Mouse (Mus musculus): Measurements from ENCODE around the gene Txndc16.

Gene Txndc16

DNA sequence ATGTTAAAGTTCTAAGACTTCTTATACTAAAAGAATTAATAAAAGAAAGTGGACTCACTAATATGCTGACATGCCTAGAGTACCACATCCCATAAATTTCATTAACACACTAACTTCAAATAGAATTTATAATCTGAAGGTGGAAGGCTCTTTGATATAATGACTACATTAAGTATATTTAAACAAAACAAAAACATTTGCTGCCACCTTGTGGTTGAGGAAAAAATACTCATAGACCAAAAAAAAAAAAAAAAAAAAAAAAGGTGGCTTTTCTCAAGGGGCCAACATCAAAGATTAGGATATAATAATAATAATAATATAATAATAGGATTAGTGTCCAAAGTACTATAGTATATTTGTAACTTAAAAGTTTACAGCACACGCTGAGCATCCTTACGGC is 66.9 kb downstream of the Txndc16 start:
- DNase-seq: no peak

DNA sequence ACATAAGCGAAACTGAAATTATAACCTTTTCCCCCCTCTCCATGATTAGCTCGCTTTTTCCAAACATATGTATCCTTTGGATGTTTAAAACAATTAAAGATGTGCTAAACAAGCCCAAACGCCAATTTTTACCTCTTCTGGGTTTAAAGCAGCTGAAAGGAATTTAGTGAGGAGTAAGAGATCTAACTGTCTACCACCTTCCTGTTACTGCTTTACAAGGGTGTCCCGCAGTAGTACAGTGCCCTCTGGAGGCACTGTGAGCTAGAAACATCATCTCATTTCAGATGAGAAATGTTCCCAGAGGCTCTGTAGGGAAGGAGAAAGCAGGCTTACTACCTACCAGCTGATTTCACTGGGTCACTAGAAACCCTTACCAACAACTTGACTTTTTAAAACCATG is 77.6 kb downstream of the Txndc16 start:
- no peak for DNase-seq

DNA sequence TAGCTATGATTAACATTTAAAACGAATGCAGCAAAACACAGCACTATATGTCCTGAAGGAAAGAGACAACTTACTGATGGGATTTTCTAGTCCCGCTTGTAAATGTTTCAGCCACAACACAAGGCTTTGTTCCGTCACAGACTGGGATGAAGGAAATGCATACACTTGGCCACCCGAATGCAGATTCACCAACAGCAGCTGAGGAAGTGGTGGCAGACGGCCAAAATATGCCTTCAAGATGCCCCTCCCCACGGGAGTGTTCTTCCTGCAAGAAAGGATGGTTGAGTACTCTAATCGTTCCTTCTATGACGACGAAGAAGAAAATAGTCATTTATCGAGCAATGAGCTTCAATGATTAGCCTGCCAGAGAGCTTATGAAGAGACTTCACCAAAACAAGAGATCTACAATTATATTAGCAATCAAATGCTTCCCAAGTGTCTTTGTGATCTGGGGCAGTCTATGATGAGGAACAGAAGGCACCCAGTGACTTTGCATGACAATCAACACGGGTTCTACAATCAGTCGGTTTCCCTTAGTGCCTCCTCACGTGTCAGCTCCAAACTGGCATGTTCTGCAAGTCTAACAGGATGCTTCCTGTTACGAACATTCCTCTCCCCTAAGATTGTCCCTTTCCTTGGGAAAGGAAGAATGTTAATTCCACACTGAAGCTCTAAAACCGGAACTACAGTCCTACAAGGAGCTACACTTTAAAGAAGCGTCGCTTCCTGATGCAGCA is 79.6 kb downstream of the Txndc16 start:
- no peak for DNase-seq

DNA sequence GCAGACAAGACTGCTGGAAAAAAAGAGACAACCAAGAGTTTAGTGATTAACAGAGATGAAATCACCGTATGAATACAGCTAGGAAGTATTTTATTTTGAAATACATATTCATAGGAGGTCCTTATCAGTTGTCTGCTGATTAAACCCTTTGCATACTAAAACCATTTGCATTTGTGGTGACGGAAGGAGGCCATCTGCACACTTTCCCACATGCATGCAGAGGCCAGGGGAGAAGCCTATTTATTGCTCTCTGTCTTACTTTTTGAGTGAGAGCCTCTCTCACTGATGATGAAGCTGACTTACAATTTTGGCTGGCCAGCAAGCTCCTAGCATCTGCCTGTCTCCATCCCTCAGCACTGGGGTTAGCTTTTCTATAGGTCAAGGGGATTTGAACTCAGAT is 84.2 kb downstream of the Txndc16 start:
- DNase-seq: no peak

DNA sequence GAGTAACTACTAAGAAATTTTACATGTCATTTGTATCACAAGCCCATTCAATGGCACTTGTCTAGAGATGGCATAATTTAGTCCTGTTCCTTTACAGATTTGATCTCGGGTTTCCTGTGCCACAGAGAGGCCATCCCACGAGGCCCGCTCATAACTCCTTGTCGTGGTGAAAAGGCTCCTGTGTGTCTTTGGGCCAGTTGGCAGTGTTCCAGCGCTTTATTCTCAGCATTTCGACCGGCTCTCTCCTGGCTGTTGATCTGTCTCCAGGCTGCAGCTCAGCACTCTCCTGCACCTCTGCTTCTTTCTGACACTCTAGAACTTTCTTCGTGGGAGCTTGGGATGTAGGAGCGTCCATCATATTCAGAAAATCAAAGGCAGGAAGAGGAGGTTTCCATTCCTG is 84.6 kb downstream of the Txndc16 start:
- no peak for DNase-seq

DNA sequence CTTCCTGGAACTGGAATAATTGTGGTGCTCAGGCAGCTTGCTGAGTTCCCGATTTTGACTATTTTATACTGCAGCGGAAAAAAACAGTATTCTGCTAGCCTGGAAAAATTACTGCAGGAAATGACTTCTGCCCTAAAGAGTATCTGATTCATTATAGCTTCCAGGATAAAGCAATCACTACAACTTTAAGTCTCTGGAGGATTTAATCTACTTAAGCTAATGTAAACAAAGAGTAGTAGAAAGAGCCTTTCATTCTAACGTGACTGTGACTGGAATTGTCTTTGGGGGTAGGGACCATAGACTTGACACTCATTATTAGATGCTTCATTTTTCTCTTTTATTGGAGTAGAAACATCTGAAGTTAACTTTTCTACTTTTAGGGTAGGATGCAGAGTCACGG is 101.8 kb downstream of the Txndc16 start:
- DNase-seq: no peak

DNA sequence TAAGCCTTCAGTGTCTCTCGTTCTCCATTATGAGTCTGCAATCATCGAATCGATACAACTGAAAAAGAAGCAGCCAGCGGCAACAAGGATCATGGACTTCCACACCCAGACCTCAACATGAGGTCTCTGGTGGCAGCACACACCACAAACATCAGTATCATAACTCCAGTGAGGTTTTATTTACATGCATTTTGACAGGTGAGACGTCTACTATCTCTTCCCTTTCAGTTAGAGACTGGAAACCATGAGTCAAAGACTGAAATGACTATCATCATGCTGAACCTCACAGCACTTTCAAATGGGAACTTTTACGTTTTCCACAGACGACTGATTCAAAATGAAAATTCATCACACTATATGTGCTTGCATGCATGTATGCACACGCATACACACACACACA is 117.9 kb downstream of the Txndc16 start:
- DNase-seq: no peak

DNA sequence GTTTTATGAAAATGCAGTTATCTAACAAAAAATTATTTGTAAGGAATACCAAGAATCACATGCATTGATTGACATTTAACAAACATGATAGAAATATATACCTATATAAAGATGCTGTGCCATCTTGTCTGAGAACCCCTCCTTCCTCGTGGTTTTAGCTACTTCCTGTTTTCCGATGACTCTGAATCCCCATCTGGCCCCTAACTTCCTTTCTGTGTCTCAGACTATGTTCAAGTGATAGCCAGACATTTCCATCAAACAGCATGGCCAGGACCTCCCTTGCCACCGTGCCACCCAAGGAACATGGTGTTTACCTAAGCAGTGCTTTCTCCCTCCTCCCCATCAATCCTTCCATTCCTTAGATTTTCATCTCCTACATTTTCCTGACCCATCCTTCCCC is 127.8 kb downstream of the Txndc16 start:
- DNase-seq: no peak

DNA sequence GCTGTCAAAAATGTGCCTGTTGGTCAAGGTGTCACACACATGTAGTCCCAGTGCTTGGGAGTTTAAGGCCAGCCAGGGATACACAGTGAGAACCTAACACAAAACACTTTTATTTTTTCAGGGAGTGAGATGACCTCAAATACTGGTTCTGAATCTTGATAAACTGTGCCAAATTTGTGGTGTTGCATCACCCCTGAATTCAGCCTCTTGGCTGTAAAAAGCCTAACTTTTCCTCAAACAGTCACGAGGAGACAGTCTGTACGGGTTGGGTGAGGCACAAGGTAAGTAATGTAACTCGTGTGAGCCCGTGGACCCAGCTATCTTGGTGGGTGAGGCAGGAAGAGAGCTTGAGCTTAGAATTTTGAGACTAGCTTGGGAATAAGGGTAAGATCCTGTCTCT is 130.1 kb downstream of the Txndc16 start:
- DNase-seq: no peak

DNA sequence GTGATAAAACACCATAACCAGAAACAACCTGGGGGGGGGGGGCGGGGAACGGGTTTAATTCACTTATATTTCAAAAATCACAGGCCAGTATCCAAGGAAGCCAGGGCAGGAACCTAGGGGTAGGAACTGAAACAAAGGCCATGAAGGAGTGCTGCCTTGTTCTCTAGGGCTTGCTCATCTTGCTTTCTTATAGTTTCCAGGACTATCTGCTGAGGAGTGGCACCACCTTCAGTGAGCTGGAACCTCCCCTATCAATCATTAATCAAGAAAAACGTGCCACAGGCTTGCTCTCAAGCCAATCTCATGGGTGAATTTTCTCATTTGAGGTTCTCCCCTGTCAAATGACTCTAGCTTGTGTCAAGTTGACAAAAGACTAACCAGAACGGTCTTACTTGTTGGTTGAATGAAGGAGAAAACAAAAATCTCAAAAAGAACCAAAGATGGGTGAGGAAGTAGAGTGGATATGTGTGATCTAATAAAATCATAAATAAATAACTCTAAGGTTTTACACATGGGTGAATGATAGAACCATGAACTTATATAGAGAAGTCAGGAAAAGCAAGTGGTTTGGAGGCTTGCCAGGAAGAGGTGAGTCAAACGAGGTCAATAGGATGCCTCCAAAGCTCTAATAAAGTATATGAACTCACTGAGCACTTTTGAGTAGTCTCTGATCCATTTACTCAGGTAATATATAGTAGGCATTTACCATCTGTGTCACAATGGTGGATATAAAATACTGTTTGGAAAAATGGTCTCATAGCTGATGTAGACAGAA is 134.3 kb downstream of the Txndc16 start:
- no peak for DNase-seq

DNA sequence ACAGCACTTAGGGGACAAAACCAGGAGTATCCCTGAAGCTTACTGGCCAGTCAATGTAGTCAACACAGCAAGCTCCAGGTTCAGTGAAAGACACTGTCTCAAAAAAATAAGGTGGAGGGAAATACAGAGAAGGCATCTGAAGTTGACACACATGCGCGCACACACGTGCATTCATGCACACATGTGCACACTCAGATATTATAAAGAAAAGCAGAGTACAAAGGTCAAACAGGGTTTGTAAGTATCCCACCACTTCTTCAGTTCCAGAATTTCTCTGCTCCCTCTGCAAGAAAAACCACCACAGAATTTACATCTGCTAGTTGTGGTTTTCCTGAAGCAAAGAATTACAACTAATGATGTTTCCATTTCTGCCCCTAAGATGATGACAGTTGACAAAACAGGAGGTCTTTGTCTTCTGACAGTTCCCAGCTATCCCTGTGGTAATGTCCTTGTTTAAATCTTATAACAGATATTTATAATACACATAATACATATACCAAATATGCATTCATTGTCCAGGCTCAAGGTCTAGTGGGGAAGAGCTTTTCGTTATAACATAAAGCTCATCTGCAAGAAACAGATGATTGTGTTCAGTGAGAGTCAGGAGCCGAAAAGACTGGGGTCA is 135.4 kb downstream of the Txndc16 start:
- DNase-seq: no peak

DNA sequence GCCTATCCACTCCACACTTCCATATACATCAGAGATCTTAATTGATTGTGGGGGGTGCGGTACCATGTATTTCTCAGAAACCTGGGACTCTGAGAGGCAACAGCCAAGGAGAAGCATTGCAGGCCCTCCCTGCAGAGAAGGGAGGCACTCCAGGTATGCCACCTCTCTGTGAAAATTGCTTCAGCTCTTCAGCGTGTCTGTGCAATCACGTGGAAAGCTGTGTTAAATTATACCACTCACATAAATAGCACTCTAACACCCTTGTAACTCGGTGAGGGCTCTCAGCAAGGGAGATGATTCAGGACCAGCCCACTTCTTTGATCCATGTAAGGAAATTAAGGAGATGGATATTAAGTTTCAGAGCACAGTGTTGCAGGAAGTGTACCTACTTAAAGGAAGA is 136.6 kb downstream of the Txndc16 start:
- DNase-seq: no peak

All from cerebellum, adult 9-10 months (tissue).